Mouse (Mus musculus): Measurements from ENCODE around the gene Syt13. TPM values are rescaled to one million over a fixed set of nuclear protein-coding genes. Genes with fewer than 3 reads are reported as not detected.
A peak's percentile ranks its signal among the peaks of the same experiment; 100 is the strongest.

The Syt13 gene
- total and polyA plus RNA-seq, 3 experiments: not detected

DNA sequence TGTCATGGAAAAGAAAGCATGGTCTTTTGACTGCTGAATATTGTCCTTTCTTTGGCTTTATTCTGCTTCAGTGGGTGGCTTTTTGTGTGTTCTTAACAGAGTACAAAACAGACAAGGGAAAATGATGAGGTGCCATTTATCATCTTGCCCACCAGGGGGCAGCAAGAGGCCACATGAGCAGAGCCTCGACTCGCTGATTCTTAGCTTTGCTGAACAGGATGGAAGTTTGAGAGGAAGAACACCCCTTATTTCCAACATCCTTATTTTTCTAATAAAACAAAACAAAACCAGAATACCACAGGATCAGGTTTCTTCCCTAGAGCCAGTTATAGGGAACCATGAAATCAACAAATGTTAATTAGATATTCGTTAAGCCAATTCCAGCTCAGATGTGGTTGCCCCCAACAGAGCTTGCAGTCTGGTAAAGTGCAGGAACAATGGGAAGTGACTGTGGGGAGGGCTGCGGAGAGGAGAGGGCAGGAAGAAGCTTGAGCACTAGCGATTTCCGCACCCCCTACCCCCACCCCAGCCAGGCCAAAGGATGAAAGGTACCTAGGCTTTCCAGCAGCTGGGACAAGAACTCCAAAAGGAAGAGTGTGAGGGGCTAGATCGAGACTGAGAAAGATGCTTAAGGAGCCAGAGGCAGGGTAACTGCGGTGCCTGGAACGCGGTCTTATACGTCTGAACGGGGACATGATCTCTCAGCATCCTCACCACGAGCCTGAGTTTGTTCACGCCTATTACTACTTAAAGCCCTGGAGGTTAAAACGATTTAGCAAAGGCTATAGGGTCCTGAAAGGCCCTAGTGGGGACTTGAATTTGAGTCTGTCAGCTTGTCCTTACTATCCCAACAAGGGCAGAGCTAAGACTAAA is 31.6 kb upstream of the Syt13 start:
- TF ChIP-seq SMC3 (IDR thresholded peaks at IDR 0.05; ENCODE audit: low read depth, low read length) (peak; percentile 61), PAX5 (IDR thresholded peaks at IDR 0.05; ENCODE audit: low read length) (no peak), CTCF (conservative IDR thresholded peaks at IDR 0.05 in 1 of 2, IDR thresholded peaks at IDR 0.05 in 1 of 2; ENCODE audit: low read depth in 2 of 2, low read length in 2 of 2) (peak; percentile 86 to 87), MXI1 (IDR thresholded peaks at IDR 0.05; ENCODE audit: low read depth, low read length) (no peak), RAD21 (IDR thresholded peaks at IDR 0.05; ENCODE audit: low read depth, low read length) (peak; percentile 80), CHD1 (IDR thresholded peaks at IDR 0.05; ENCODE audit: low read depth, low read length) (no peak)
- no peak overlapping the region for H3K27ac ChIP-seq (ENCODE audit: insufficient read depth, low read depth)
- dilution Hi-C loops (cut with MboI; ENCODE audit: extremely low pct_ligation_motif_present, extremely low pct_unique_long_range_greater_than_20kb, low sequenced_read_pairs) (no loop called here), in situ Hi-C loops (cut with MboI; ENCODE audit: low pct_ligation_motif_present, low pct_unique_long_range_greater_than_20kb, low sequenced_read_pairs) (no loop called here)
- no peaks in the 10 kb centered on the region for H3K79me2 ChIP-seq (replicated peaks; ENCODE audit: control insufficient read depth, extremely low read depth, insufficient read depth, poor library complexity, severe bottlenecking)
- no peaks in the 10 kb centered on the region for H3K4me1 ChIP-seq (ENCODE audit: control insufficient read depth in 1 of 2, insufficient read depth in 2 of 2)
- no peaks in the 10 kb centered on the region for H3K36me3 ChIP-seq (replicated peaks in 1 of 2; ENCODE audit: control insufficient read depth in 1 of 2, insufficient read depth in 1 of 2, low read length in 1 of 2)
- no peak overlapping the region for H3K4me2 ChIP-seq (ENCODE audit: insufficient read depth, low read depth, poor library complexity, severe bottlenecking)
- peak; percentile 47 for DNase-seq (ENCODE audit: extremely low read depth)
- peaks cover 2% of the 10 kb centered on the region for H3K9me3 ChIP-seq (replicated peaks; ENCODE audit: low read length)
- H3K4me3 ChIP-seq (replicated peaks in 1 of 3; ENCODE audit: low read depth in 2 of 3, low read length in 2 of 3, poor library complexity in 1 of 3): no peak overlapping the region
- peaks cover 92% of the 10 kb centered on the region for H3K27me3 ChIP-seq (replicated peaks)
- H3K9ac ChIP-seq (ENCODE audit: insufficient read depth, low read depth): no peak overlapping the region

DNA sequence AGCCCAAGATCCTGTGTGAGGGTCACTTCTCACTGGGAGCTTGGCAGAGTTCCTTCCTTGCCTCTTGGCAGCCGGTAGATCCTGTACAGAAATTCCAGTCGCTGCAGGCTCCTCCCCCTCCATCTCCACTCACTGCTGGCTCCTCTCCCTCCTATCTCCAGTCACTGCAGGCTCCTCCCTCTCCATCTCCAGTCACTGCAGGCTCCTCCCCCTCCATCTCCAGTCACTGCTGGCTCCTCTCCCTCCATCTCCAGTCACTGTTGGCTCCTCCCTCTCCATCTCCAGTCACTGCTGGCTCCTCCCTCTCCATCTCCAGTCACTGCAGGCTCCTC is 31.0 kb upstream of the Syt13 start:
- H3K4me3 ChIP-seq (replicated peaks in 1 of 3; ENCODE audit: low read depth in 2 of 3, low read length in 2 of 3, poor library complexity in 1 of 3): no peak overlapping the region
- dilution Hi-C loops (cut with MboI; ENCODE audit: extremely low pct_ligation_motif_present, extremely low pct_unique_long_range_greater_than_20kb, low sequenced_read_pairs) (no loop called here), in situ Hi-C loops (cut with MboI; ENCODE audit: low pct_ligation_motif_present, low pct_unique_long_range_greater_than_20kb, low sequenced_read_pairs) (no loop called here)
- peaks cover 92% of the 10 kb centered on the region for H3K27me3 ChIP-seq (replicated peaks)
- peaks cover 2% of the 10 kb centered on the region for H3K9me3 ChIP-seq (replicated peaks; ENCODE audit: low read length)
- H3K4me2 ChIP-seq (ENCODE audit: insufficient read depth, low read depth, poor library complexity, severe bottlenecking): no peak overlapping the region
- no peaks in the 10 kb centered on the region for H3K79me2 ChIP-seq (replicated peaks; ENCODE audit: control insufficient read depth, extremely low read depth, insufficient read depth, poor library complexity, severe bottlenecking)
- no peaks in the 10 kb centered on the region for H3K4me1 ChIP-seq (ENCODE audit: control insufficient read depth in 1 of 2, insufficient read depth in 2 of 2)
- no peak overlapping the region for H3K27ac ChIP-seq (ENCODE audit: insufficient read depth, low read depth)
- TF ChIP-seq TCF12 (IDR thresholded peaks at IDR 0.05; ENCODE audit: low read depth, low read length): no peak
- TF ChIP-seq ZMIZ1 (IDR thresholded peaks at IDR 0.05; ENCODE audit: low read depth, low read length): no peak
- no peak for TF ChIP-seq UBTF (IDR thresholded peaks at IDR 0.05; ENCODE audit: low read depth, low read length)
- no peak for TF ChIP-seq GABPA (IDR thresholded peaks at IDR 0.05; ENCODE audit: insufficient replicate concordance, low read depth, low read length)
- no peak for TF ChIP-seq EP300 (IDR thresholded peaks at IDR 0.05; ENCODE audit: low read length)
- no peak for TF ChIP-seq ZKSCAN1 (IDR thresholded peaks at IDR 0.05; ENCODE audit: borderline replicate concordance, low read depth, low read length)
- no peak for TF ChIP-seq BHLHE40 (IDR thresholded peaks at IDR 0.05; ENCODE audit: low read depth, low read length)
- no peaks in the 10 kb centered on the region for H3K36me3 ChIP-seq (replicated peaks in 1 of 2; ENCODE audit: control insufficient read depth in 1 of 2, insufficient read depth in 1 of 2, low read length in 1 of 2)
- H3K9ac ChIP-seq (ENCODE audit: insufficient read depth, low read depth): no peak overlapping the region
- no peak for DNase-seq (ENCODE audit: extremely low read depth)

DNA sequence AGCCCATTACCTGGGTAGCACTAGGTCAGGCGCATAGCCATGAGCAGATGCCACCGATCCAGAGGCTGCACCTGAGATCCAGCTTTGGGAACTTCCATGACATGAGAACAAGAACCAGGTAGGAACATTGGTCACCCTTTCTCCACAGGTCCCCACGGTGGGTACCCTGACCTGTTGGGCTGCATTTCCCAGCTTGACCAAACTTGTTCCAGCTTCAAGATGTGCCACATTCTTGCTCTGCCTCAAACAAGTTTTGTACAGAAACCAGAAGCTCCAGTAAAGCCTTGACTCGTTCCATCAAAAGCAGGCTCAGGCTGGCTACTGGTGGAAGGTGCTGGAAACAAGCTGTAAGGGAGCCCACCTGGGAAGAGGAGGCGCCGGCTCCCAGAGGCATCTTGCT is 29.9 kb upstream of the Syt13 start:
- in situ Hi-C loops (cut with MboI; ENCODE audit: low pct_ligation_motif_present, low pct_unique_long_range_greater_than_20kb, low sequenced_read_pairs) (no loop called here), dilution Hi-C loops (cut with MboI; ENCODE audit: extremely low pct_ligation_motif_present, extremely low pct_unique_long_range_greater_than_20kb, low sequenced_read_pairs) (no loop called here)
- Histone ChIP-seq H3K27me3 (replicated peaks) (peaks cover 91% of the 10 kb centered on the region), H3K9me3 (replicated peaks; ENCODE audit: low read length) (peaks cover 2% of the 10 kb centered on the region), H3K36me3 (replicated peaks in 1 of 2; ENCODE audit: control insufficient read depth in 1 of 2, insufficient read depth in 1 of 2, low read length in 1 of 2) (no peaks in the 10 kb centered on the region), H3K4me1 (ENCODE audit: control insufficient read depth in 1 of 2, insufficient read depth in 2 of 2) (no peaks in the 10 kb centered on the region), H3K4me2 (ENCODE audit: insufficient read depth, low read depth, poor library complexity, severe bottlenecking) (no peak overlapping the region), H3K27ac (ENCODE audit: insufficient read depth, low read depth) (no peak overlapping the region), H3K79me2 (replicated peaks; ENCODE audit: control insufficient read depth, extremely low read depth, insufficient read depth, poor library complexity, severe bottlenecking) (no peaks in the 10 kb centered on the region), H3K9ac (ENCODE audit: insufficient read depth, low read depth) (no peak overlapping the region), H3K4me3 (replicated peaks in 1 of 3; ENCODE audit: low read depth in 2 of 3, low read length in 2 of 3, poor library complexity in 1 of 3) (no peak overlapping the region)
- TF ChIP-seq JUND (conservative IDR thresholded peaks at IDR 0.05; ENCODE audit: low read depth, low read length) (no peak), USF1 (IDR thresholded peaks at IDR 0.05; ENCODE audit: low read depth, low read length) (no peak), RCOR1 (conservative IDR thresholded peaks at IDR 0.05; ENCODE audit: low read depth, low read length) (no peak), ETS1 (conservative IDR thresholded peaks at IDR 0.05; ENCODE audit: low read depth, low read length) (no peak), ZC3H11A (IDR thresholded peaks at IDR 0.05; ENCODE audit: low read depth, low read length) (no peak), KAT2A (IDR thresholded peaks at IDR 0.05; ENCODE audit: insufficient replicate concordance, low read length) (no peak)
- DNase-seq (ENCODE audit: extremely low read depth): no peak

Data from CH12.LX (cell line).